Mouse (Mus musculus): ENCODE data around the gene Ccnjl. TPM values are rescaled to one million over a fixed set of nuclear protein-coding genes. Genes with fewer than 3 reads are reported as not detected.

Gene Ccnjl
- 1 to 10 TPM; 7.8 to 9.9 TPM for total RNA-seq (2021)
- long read RNA-seq, experiment 1, partial matches to known transcripts: 1 of 3 reads
- long read RNA-seq, experiment 1, other reads (novel, unspliced or antisense): 1 of 3 reads
- long read RNA-seq, experiment 2, transcript Ccnjl-201 (6 exons, 2,672 nt): major isoform, 11 of 14 reads
- long read RNA-seq, experiment 2, partial matches to known transcripts: 1 of 14 reads
- long read RNA-seq, experiment 2, other reads (novel, unspliced or antisense): 2 of 14 reads

- DNase-seq (ENCODE audit: low spot score in 2 of 2): peak; percentile 35 to 63
Measured at GRCm38 (mm10) chr11:43528683-43529499, at the start of gene Ccnjl. Gene Ccnjl (plus strand): TSS chr11:43528784.

- no peak for DNase-seq (ENCODE audit: low spot score in 2 of 2)
Measured at GRCm38 (mm10) chr11:43479376-43479775, 49.2 kb upstream of the Ccnjl start.

GRCm38 (mm10) chr11:43480561-43480960 is 48.0 kb upstream of the Ccnjl start:
- no peak for DNase-seq (ENCODE audit: low spot score in 2 of 2)

- DNase-seq (ENCODE audit: low spot score in 2 of 2): no peak
Measured at GRCm38 (mm10) chr11:43481672-43482522, 46.7 kb upstream of the Ccnjl start.

GRCm38 (mm10) chr11:43483122-43483792 is 45.3 kb upstream of the Ccnjl start:
- no peak for DNase-seq (ENCODE audit: low spot score in 2 of 2)

GRCm38 (mm10) chr11:43484057-43484456 is 44.5 kb upstream of the Ccnjl start:
- DNase-seq (ENCODE audit: low spot score in 2 of 2): no peak

- DNase-seq (ENCODE audit: low spot score in 2 of 2): no peak
Measured at GRCm38 (mm10) chr11:43484652-43485051, 43.9 kb upstream of the Ccnjl start.

GRCm38 (mm10) chr11:43485855-43486254 is 42.7 kb upstream of the Ccnjl start:
- no peak for DNase-seq (ENCODE audit: low spot score in 2 of 2)

- peak; percentile 64 to 74 for DNase-seq (ENCODE audit: low spot score in 2 of 2)
Measured at GRCm38 (mm10) chr11:43492663-43493062, 35.9 kb upstream of the Ccnjl start.

GRCm38 (mm10) chr11:43493815-43494409 is 34.7 kb upstream of the Ccnjl start:
- peak; percentile 75 to 82 for DNase-seq (ENCODE audit: low spot score in 2 of 2)

GRCm38 (mm10) chr11:43495037-43495436 is 33.5 kb upstream of the Ccnjl start:
- no peak for DNase-seq (ENCODE audit: low spot score in 2 of 2)

GRCm38 (mm10) chr11:43495532-43495931 is 33.1 kb upstream of the Ccnjl start:
- no peak for DNase-seq (ENCODE audit: low spot score in 2 of 2)

- peak; percentile 17 to 77 for DNase-seq (ENCODE audit: low spot score in 2 of 2)
Measured at GRCm38 (mm10) chr11:43501256-43501655, 27.3 kb upstream of the Ccnjl start.

GRCm38 (mm10) chr11:43505188-43505587 is 23.4 kb upstream of the Ccnjl start:
- DNase-seq (ENCODE audit: low spot score in 2 of 2): no peak

- DNase-seq (ENCODE audit: low spot score in 2 of 2): peak; percentile 23 to 69
Measured at GRCm38 (mm10) chr11:43507976-43508375, 20.6 kb upstream of the Ccnjl start.

- no peak for DNase-seq (ENCODE audit: low spot score in 2 of 2)
Measured at GRCm38 (mm10) chr11:43509878-43510277, 18.7 kb upstream of the Ccnjl start.

- no peak for DNase-seq (ENCODE audit: low spot score in 2 of 2)
Measured at GRCm38 (mm10) chr11:43512661-43513190, 15.9 kb upstream of the Ccnjl start.

- DNase-seq (ENCODE audit: low spot score in 2 of 2): no peak
Measured at GRCm38 (mm10) chr11:43516344-43517021, 12.1 kb upstream of the Ccnjl start.

- no peak for DNase-seq (ENCODE audit: low spot score in 2 of 2)
Measured at GRCm38 (mm10) chr11:43517641-43518040, 10.9 kb upstream of the Ccnjl start.

GRCm38 (mm10) chr11:43518086-43518485 is 10.5 kb upstream of the Ccnjl start:
- no peak for DNase-seq (ENCODE audit: low spot score in 2 of 2)

All from layer of hippocampus, postnatal 14 days (tissue).